Mouse (Mus musculus): Measurements from ENCODE around the gene Morn2. TPM values are rescaled to one million over a fixed set of nuclear protein-coding genes. Genes with fewer than 3 reads are reported as not detected.
"Not testable (repeated sequence)": the region's sequence is repeated elsewhere in the genome, so short reads cannot be mapped to it uniquely, and the experiment has no call there.

Gene Morn2
- total RNA-seq (2021) = 10.7 and 12.7 TPM in 2 replicates
- long read RNA-seq, transcript Morn2-202 (5 exons, 656 nt) = major isoform, 10 of 11 reads
- long read RNA-seq, partial matches to known transcripts = 0 of 11 reads
- long read RNA-seq, other reads (novel, unspliced or antisense) = 1 of 11 reads

DNA sequence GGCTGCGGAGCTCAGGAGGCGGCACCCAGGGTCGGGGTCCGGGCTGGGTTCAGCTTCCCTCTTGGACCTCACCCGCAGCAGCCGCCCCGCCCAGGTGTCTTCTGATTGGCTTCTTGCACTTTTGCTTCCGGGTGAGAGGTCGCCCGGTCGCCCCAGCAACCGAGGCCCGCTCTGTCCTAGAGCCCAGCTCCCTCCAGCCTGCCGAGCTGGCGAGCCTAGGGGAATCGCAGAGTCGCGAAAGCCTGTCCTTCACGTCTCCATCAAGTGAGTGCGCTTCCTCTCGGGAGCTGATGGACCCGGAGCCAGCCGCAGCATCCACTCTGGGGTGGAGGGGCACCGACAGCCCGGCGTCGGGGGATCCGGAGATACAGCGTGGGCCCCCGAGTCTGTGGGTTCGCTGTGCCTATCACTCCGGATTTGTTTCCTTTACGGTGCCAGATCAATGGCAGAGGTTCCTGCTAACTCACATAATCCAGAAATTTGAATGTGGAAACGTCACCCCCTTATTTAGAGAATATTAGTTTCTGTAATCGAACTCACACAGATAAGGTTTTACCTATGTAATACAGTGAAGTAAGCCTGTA, at the start of gene Morn2, which contains the start of gene Dhx57:
TSS of gene Morn2 (plus strand) at position 130 of the 584 bp plus-strand sequence.
TSS of gene Dhx57 (minus strand) at position 403 of the 584 bp plus-strand sequence.
- peak; percentile 99 for DNase-seq

DNA sequence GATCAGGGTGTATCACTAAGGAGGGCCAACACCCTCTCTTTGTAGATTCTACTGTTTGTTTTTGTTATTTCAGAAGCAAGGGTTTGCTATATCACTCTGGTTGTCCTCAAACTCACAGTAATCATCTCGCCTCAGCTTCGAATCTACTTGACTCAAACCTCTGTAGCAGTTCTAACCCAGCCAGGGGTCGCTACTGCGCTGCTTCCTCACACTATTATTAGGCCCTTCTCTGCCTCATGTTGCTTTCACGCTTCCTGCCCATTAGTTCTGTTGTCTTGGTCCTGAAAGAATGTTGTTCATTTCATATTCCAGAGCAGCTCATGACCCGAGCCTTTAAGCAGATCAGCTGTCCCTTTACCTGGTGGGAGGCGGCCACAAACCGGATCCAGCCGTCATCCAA, 48.4 kb upstream of the Morn2 start:
- DNase-seq = no peak

DNA sequence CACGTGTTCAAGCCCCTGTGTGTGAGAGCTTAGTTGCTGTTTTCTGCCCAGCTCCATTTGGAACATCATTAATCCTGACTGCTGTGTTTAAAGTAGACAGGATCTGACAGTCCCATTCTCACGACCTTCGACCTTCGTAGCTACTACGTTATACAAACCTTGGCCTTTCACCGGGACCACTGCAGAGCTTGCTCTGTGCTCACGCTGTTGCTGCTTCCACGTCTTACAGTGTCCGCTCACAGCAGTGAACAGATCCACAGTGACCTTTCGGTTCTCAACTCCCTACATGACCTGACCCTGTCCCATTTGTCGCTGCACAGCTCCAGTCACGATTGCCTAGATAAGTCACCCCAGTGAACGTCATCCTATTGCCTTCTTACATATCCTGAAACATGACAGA, 46.9 kb upstream of the Morn2 start:
- DNase-seq = no peak

DNA sequence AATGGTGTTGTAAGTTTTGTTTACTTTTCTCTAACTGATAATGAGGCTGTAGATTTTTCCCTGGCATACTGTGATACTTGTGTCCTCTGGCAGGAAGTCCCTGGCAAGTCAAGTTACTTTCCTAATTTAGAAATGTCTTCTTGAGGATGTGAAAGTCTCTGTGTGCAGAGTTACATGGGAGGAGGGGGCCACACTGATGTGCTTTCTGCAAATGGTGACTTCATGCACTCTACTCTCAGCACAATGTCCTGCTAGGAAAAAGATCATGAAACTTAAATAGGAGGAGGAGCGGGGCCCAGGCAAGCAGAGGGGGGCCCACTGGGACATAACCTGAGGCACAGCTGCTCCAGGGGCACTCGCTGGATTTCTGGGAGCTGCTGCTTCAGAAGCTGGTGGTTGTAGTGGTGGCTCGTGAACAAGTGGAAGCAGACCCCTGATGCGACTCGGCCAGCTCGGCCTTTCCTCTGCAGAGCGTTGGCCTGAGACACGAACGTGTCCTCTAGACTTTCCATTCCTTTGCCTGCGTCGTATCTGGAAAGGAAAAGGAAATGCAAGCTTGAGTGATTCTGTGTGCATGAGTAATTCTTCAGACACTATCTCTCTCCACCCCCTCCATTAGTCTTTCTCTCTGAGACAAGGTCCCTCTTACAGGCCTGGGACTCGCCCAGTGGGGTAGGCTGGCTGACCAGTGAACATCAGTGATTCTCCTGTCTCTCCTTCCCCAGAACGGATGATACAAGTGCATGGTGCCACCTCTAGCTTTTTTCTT, 37.1 kb upstream of the Morn2 start:
- DNase-seq = peak; percentile 24

DNA sequence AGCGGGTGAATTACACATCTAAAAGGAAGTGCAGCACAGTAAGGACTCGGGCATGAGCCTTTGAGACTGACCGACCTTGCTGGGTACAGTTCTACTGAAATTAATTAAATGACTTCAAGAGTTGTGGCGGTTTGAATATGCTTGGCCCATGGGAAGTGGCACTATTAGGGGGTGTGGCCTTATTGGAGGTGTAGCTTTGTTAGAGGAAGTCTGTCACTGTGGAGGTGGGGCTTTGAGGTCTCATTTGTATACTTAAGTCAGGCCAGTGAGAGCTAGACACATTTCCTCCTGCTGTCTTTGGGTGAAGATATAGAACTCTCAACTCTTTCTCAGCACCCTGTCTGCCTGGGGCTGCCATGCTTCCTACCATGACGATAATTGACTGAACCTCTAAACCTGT, 35.6 kb upstream of the Morn2 start:
- DNase-seq = no peak

DNA sequence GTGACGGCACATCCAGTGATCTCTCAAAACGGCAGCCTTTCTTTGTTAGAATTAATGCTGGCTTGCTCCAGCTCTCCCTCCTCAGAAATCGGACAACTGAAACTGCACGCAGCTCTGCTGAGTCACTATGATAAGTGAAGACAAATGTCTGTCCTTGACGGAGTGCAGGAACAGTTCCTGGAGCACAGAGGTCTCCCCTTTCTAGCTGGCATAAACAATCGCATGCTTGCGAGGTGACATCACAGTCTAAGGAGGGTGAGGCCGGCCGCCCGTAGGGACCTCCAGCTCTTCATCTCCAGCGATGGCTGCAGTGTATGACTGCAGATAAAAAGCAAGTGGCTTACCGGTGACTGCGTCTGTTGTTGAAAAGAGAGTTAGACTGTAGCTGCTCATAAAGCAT, 34.8 kb upstream of the Morn2 start:
- DNase-seq = peak; percentile 68

DNA sequence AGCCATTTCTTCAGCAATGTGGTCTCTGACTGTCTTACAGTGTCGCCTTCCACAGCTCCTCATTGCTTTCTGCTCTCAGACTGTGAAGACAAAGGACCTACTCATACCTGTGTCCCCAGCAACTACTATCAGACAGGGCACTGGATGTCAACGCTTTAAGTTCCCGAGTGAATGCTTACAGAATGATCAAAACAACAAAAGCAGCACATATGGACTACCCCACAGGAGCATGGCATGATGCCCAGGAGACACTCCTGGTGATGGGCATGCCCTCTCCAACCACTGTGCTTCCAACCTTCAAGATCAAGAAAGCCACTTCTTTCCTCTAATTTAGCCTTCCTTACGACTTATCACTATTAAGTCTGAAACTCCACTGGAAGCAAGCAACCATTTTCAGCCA, 22.9 kb upstream of the Morn2 start:
- no peak for DNase-seq

DNA sequence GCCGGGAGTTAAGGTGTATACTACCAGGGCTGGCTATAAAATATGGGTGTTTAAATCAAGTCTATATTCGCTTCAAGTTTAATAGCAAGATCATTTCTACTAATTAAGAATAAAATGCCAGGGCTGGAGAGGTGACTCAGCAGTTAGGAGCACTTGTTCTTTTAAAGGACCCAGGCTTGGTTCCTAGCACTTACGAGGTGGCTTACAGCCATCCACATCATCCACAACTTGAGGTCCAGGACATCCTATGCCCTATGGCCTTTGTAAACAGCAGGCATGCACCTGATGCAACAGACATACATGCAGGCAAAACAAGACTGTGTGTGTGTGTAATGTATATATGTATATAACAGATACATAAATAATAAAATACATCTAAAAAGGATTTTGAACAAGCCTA, 21.9 kb upstream of the Morn2 start:
- DNase-seq = no peak

DNA sequence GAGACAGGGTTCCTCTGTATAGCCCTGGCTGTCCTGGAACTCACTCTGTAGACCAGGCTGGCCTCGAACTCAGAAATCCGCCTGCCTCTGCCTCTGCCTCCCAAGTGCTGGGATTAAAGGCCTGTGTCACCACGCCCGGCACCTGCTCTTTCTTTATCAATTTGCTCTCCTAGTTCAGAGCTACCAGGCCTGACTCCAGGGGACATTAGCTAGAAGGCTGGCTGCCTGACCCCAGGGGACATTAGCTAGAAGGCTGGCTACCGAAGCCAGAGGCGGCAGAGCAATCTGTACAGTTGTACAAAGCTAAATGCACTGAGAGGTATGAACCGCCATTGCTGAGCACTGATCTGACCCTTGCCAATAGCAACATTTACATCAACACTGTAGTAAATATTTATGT, 19.4 kb upstream of the Morn2 start:
- DNase-seq = not testable (repeated sequence)

DNA sequence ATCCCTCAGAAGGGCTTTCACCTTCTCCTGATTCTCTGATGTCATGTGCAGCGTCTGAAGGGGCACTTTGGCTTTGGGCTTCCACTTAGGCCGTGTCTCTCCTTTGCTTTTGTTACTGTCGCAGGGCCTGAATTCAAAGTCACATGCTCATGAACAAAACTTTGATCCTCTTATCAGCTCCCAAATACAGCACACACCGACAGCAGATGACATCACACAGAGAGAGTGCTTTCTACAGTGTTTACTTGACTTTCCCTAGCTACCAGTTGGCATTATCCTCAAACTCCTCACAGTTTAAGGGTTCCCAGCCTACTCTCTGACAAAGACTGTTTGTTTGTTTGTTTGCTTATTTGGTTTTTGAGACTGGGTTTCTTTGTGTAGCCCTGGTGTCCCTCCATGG, 11.7 kb upstream of the Morn2 start:
- DNase-seq = no peak

DNA sequence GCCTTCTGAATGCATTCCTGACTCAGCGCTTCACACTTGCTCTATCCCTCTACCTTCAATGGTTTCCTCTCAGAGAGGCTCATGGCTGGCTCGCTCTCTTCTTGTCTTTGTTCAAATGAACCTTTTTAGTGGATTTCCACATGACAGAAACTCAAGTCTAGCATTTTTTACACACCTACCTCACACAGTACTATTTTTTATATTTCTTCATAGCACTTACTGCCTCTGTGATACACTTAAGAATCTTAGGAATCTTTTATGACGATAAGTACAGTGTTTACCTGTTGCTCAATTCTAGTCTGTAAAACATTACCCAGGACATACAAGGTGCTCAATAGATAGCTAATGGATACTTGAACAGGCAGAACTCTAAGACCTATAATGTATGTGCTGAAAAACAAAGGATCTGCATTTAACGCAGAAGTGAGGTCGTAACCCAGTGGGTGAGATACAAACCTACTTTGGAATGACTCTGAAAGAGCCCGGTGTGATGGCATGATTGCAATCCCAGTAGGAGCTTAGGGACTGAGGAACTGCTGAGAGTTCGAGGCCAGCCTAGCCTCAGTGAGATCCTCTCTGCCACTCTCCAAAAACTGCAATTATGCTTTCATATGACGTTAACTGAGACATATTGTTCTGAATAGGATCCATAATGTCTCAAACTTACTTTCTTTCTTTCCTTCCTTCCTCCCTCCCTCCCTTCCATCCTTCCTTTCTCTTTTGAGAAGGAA, 10.5 kb upstream of the Morn2 start:
- DNase-seq = no peak

DNA sequence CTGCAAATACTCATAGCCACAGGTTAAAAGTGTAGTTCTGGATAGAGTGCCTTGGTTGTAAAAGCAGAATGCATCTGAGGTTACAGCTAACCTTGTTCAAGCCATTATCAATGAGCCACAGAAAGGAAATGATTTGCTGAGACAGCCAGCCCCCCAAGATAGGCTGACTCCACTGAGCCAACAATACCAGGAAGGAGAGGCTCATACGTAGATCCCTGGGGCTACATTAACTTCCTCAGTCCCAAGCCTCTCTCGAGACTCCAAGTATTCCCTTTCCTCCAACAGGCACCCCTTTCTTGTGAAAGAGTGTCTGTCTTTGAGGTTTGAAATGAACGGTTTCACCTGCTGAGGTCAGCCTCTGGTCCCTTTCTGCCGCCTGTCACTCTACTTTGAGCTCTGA, 5.6 kb upstream of the Morn2 start:
- no peak for DNase-seq

DNA sequence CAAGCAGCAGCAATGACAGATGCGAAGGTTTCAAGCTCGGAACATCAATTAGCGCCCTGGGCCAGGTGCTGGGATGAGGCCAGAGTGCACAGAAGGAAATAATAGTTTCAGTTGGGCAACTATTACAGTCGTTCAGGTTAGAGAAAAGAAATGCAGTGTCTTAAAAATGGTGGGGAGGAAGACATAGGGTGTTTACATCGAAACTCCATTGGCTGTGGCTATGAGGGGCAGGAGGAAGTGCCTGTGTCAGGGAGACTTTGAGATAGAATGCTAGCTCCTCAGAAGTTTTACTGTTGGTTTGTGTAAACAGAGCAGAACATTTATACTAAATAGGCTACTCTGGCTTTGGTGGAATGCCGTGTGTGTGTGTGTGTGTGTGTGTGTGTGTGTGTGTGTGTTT, 2.0 kb upstream of the Morn2 start:
- DNase-seq = no peak

DNA sequence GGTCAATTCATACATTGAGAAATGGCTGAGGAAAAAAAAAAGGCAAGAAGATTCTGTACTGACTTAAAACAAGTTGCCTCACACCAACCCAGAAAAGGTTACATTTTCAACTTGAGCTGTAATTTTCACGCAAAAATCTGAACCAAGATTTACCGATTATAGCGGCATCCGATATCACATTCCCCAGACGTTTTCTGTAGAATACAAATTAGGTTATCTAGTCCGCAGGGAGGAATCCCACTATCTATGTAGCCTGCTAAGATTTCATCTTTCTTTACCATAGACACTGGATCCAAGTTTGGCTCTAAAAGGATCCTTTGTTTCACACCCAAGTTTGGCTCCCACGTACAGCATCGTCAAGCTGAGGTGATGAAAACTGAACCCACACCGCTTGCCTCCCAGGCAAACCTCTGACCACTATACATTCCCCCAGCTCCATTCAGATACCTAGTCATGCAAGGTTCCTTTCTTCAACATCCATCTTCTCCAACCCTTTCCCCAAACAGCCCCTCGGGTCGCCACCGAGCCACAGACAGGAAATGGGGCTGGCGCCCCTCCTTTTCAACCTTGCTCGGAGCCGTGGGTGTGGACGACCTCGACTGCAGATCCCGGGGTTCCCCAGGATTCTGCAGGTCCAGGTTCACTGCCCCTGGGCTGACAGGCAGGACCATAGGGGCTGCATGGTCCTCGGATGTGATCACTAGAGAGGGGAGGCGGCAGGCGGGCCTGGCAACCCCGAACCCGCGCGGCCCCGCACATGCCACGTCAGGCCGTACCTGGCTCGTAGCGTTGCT, 526 bp upstream of the Morn2 start:
- no peak for DNase-seq

DNA sequence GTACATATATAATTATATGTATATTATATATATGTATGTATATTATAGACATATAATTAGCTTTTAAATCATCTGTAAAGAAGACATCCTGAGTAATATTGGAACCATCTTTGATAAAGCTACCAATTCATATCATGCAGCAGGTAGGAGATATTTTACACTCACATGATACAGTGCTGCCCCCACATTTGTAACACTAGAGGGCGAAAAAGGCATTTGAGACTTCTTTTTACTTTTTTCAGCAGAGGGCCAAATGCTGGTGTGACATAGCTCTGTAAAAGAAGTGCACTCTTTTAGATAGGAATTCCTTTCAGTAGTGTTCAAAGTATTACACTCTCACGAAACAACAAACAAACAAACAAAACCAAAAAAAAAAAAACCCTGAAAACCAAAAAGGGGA, 1.1 kb downstream of the Morn2 start:
- DNase-seq = no peak

DNA sequence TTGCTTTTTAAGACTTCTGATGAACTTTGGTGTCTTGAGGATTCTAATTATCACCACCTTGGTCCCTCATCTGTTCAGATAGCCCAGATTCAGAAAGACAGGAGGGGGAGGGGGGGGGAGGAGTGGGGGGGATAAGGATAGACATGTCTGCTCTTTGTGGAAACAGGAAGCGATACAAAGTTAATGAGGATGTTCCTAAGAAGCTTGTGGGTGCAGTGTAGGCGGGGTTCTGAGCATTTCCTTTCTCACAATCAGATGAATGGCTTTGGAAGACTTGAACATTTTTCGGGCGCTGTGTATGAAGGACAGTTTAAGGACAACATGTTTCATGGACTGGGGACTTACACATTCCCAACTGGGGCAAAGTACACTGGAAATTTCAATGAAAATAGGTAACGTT, 5.3 kb downstream of the Morn2 start:
- DNase-seq = no peak

DNA sequence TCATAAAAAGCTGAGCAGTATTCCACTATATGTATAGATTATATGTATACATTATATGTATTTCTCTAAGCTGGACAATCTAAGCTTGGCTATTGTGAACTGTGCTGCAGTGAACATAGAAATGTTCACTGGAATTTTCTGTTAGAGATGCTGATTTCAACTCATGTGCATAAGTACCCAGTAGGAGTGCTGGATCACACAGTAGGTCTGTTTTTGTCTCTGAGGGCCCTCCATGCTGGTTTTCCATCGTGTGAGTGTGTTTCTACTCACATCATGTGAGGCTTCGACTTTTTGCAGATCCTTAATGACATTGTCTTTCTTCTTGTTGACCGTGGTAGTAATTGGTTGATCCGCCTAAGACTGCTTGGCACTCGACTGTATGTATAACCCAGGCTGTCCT, 8.8 kb downstream of the Morn2 start:
- no peak for DNase-seq

DNA sequence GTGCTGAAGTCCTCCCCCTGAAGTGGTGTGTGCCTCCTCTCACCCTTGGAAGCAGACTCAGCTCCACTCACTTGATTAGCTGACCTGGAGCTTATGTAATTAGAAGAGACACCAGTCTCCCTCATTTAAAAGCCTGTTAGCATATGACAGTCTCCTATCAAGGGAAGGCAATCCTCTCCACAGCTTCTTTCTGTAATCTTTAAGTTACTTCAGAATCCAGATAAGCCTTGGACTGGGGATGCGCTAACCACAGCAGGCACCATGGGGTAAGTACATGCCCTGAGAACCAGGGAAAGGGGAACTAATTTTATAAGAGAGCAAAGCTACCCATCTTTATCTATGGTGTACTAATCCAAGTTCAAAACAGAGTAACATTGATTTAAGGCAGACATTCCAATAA, 17.2 kb downstream of the Morn2 start, which contains the start of gene Arhgef33:
TSS of gene Arhgef33 (plus strand) at position 157 of the 400 bp plus-strand sequence.
- no peak for DNase-seq

DNA sequence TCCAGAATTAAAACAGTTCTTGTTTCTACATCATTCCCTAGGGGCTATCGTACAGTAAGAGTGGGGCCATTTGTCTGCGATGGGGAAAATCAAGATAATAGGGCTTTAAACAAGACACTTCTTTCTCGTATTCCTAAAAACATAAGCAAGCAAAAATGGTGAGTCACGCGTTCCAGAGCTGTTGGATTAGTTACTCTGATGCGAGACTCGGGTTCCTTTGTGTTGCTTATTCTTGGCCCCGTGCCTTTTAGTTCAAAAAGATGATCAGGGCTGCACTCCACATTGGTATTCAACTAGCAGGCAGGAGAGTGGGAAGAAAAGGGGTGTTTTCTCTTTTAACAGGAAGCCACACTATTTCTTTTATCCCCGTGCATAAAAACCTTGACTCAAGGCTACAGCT, 21.8 kb downstream of the Morn2 start:
- DNase-seq = no peak

DNA sequence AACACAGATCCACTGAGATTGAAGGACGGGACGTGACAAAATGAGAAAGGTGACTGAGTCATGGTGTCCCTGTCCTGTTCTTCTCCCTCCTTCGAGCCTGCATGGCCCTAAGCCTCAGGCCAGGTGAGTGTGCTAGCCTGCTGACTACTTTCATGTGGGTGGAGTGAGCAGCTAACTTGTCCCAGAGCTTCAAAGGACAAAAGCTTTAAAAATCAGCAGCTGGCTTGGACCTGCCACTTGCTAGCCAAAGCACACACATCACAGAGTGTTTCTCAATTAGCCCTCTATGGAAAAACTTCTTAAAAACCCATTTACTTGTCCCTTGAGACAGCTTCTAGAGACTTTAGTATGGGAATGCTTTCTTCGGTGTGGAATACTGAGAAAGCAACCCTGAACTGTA, 22.4 kb downstream of the Morn2 start:
- no peak for DNase-seq

DNA sequence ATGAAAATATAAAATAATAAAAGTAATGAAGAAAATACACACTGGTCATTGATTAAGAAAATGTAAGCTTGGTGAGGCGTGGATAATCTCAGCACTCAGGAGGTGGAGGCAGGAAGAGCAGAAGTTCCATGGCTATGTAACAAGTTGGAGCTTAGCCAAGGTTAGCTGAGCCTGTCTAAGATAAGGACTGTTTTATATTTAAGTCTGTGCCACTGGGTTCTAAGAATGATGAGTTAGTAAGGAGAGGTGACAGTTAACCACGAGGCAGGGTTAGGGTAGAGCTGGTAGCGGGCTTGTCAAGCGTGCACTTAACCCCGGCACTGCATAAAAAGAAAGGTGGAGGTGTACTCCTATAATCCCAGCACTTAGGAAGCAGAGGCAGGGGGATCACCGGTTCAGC, 32.2 kb downstream of the Morn2 start:
- no peak for DNase-seq

DNA sequence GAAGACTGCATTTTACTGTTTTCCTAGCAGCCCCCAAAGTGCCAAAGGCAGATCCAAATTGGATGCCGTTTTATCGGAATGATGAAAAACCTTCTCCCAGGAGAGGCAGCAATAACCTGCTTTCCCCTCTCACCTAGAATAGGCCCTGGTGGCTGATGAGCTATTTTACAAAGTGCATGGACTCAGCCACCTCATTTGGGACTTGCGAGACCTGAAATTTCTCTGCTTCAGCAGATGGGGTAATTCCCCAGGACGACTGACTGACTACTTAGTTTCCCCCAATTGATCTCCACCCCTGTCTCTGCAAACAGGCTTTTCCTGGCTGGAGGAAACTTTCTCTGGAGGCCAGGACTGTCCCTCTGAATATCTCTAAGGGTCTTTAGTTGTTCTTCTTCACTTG, 33.0 kb downstream of the Morn2 start:
- DNase-seq = no peak

Data from adrenal gland, postnatal 25 days (tissue).